Mouse (Mus musculus) fibroblast of lung, adult 2 months (primary cell): ENCODE results near the gene Nlk.
A peak's percentile ranks its signal among the peaks of the same experiment; 100 is the strongest.
"Not testable (repeated sequence)": the region's sequence is repeated elsewhere in the genome, so short reads cannot be mapped to it uniquely, and the experiment has no call there.

Experiments
- DNase-seq: peaks from one replicate; pipeline ENCODE4 v3.0.0-alpha.2; 2011; ENCODE audit warnings: low read depth

Nlk gene

DNA sequence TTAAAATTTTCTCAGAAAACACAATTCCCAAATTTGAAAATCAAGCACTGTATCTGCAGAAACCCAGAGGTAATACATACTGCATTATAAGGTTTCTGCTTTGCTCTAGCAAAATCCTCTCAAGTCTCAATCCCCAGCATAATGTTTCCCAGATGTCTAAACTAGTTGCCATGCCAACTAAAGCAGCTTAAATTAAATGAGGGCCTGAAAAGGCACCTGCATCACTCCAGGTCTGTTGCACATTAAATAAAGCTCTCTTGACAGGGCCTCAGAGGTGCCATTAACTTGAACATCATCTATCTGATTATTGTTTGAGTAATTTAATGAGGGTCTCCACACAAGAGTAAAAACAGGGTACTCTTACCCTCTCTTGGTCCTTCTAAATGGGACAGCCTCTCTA is 100.4 kb downstream of the Nlk start:
- DNase-seq: no peak

- DNase-seq: no peak
These were observed 101.4 kb downstream of the Nlk start for GRCm38 (mm10) chr11:78595773-78596172.

GRCm38 (mm10) chr11:78594271-78594964 is 102.8 kb downstream of the Nlk start:
- DNase-seq: no peak

DNA sequence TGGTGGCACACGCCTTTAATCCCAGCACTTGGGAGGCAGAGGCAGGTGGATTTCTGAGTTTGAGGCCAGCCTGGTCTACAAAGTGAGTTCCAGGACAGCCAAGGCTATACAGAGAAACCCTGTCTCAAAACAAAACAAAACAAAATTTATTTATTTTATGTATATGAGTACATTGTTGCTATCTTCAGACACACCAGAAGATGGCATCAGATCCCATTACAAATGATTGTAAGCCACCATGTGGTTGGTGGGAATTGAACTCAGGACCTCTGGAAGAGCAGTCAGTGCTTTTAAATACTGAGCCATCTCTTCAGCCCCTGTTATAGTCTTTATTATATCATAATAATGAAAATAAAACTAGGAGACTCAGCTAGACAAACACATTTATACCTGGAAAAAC is 109.5 kb downstream of the Nlk start:
- DNase-seq: not testable (repeated sequence)

GRCm38 (mm10) chr11:78586099-78586498 is 111.1 kb downstream of the Nlk start:
- no peak for DNase-seq

DNA sequence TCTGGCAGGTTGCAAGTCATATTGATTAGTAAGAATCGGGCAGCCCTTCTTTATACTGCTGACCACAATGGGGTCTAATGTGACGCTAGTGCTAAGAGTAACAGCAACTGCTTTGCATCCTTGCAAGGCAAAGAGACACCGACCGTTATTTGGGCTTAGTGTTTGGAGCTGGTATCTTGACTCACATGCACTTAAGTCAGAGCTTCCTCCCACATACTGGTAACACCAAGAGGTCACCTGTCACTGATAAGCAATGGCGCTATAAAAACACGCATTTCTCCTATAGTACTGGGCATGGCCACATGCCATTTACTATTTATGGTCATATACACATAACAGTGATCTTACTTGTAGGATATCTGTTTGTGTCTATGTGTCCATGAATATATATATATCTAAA is 114.3 kb downstream of the Nlk start:
- no peak for DNase-seq

- DNase-seq: no peak
These were observed 122.2 kb downstream of the Nlk start for GRCm38 (mm10) chr11:78574975-78575374.

GRCm38 (mm10) chr11:78574536-78574935 is 122.6 kb downstream of the Nlk start:
- no peak for DNase-seq

GRCm38 (mm10) chr11:78574031-78574430 is 123.1 kb downstream of the Nlk start:
- not testable (repeated sequence) for DNase-seq

- DNase-seq: no peak
These were observed 125.3 kb downstream of the Nlk start for GRCm38 (mm10) chr11:78571854-78572253.

DNA sequence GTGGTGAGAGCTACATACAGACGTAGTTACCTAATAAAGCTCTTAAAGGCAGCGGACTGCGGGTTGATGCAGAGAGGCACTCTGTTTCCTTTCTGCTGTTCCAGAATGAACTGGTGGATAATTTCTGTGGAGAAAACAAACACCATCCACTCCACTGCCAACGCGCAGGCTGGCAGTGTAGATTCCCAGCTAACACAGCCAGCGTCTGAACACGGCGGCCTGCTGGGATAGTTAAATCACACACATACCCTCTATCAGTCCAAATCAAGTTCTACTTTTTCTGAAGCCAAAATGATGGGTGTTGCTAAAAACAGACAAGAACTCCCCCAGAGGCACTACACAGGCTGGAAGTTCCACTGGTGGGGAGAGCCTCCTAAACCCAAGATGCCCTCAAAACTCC is 125.7 kb downstream of the Nlk start:
- no peak for DNase-seq

DNA sequence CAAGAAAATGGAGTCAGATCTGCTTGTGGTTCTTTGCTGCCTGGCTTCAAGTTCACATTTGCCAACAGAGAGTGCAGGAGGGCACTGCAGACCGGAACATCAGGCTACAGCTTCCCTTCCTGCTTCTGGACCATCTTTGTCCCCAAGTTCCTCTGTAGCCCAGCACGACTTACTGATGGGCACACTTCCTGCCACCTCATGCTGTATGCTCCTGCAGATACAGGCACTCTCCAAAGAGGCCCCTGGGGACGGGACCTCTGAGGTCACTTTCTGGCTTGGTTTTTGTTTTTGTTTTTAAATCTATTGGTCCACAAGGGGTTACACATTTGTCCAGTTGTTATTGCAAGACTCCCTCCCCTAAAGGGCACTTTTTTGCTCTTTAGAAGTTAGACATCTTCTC is 127.4 kb downstream of the Nlk start:
- no peak for DNase-seq

GRCm38 (mm10) chr11:78568827-78569226 is 128.3 kb downstream of the Nlk start:
- DNase-seq: no peak

DNA sequence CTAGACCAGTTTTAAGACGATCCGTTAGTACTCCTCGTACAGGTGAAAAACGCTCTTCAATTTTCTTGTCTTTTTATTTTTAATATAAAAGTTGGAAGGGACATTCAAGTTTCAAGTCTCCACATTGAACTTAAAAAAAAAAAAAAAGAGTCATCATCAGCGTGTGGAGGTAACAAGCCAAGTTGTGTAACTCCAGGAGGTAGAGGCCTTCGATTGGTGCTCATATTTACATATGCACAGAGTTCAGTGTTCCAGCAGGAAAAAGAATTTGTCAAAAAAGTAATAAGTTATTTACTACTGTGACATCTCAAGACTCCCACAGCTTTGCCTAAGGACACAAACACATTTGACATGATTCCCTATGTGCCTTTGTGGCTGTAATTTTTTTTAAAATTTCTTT is 129.6 kb downstream of the Nlk start:
- no peak for DNase-seq

GRCm38 (mm10) chr11:78566775-78567174 is 130.4 kb downstream of the Nlk start:
- no peak for DNase-seq

- no peak for DNase-seq
These were observed 136.7 kb downstream of the Nlk start for GRCm38 (mm10) chr11:78560447-78560846.

- DNase-seq: no peak
These were observed 139.9 kb downstream of the Nlk start for GRCm38 (mm10) chr11:78557241-78557640.

GRCm38 (mm10) chr11:78556070-78556469 is 141.1 kb downstream of the Nlk start:
- no peak for DNase-seq

GRCm38 (mm10) chr11:78555623-78556022 is 141.6 kb downstream of the Nlk start:
- DNase-seq: no peak

DNA sequence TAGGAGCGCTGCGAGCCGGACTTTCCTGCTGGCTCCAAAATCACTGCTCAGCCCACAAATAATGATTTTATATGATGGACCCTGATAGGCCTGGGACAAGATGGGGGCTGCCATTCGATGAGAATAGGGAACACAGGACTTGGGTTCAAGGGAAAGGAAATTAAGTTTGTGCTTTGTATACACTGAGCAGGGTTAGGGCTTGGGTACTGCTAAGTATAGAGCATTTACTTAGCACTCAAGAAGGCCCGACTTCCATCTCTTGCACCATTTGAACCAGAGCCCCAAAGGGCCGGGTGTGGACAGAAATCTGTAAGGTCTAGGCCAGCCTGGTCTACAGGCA is 146.1 kb downstream of the Nlk start:
- DNase-seq: no peak

- DNase-seq: peak; percentile 96
These were observed 146.8 kb downstream of the Nlk start, which contains the start of gene Tmem97 for GRCm38 (mm10) chr11:78550168-78551058. Tmem97 (minus strand) TSS chr11:78550777.

DNA sequence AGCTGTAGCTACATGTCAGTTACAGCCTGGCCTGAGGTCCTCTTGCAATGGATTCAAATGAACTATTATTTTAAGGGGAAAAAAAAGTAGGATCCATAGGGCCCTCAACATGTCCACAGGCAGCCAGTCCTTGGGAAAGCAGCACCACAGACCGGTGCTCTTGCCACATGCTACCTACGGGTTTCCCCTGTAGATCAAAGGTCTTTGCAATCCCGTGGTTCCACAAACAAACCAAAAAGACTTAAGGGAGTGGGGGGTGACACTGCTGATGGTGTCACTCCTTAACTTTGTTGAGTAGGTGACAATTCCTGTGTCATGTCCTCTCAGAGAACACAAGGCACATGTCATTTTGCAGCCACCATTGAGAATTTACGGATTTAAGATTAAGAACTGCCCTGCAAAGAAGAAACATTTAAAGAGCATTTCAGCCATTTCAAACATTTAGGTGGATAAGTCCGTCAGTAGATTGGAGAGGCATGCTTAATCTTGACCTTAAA is 147.6 kb downstream of the Nlk start:
- no peak for DNase-seq
